Mouse (Mus musculus) fat pad, adult 2 months (tissue): ENCODE results near the gene Stk19.
"Not testable (repeated sequence)": the region's sequence is repeated elsewhere in the genome, so short reads cannot be mapped to it uniquely, and the experiment has no call there.

Source experiments
- DNase-seq: peaks from one replicate; pipeline ENCODE4 v3.0.0-alpha.2; 2011; ENCODE audit warnings: low read depth, low spot score; ENCODE audit errors: extremely low read depth

Gene Stk19

GRCm38 (mm10) chr17:34844884-34845283, 8.1 kb upstream of the Stk19 start:
- no peak for DNase-seq

- DNase-seq: no peak
These were observed 4.1 kb upstream of the Stk19 start for GRCm38 (mm10) chr17:34840736-34841307.

- no peak for DNase-seq
These were observed 2.0 kb upstream of the Stk19 start for GRCm38 (mm10) chr17:34838785-34839184.

- DNase-seq: no peak
These were observed 949 bp upstream of the Stk19 start for GRCm38 (mm10) chr17:34837464-34838324.

DNA sequence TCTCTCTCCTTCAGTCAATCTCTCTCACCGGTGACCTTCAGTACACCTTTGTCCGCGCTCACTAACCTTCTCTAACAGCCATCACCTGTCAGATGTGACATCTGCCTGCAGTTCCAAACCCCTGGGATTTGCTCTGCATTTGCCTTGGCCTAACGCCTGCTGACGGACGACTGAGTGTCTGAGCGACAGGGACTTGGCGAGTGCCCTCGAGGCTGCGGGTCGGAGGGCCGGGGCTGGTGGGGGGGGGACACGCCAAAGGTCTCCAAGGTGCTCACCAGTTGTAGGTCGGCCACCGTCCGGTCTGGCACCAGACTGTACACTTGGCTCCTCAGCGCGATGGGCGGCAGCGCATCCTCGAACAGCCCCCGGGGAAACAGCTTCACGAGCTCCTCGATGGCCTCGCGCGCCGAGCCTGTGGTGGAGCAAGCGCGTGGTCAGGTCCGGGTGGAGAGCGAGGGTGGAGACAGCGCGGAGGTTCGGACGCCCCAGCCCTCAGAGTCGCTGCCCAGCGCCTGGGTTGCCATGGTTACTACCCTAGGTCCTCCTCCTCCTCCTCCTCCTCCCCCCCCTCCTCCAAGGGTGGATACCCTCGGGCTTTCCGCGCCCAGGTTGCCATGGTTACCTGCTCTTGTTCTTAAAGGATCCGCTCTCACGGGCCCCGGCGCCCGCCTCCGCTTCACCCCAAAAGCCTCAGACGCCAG, 440 bp downstream of the Stk19 start:
- no peak for DNase-seq

DNA sequence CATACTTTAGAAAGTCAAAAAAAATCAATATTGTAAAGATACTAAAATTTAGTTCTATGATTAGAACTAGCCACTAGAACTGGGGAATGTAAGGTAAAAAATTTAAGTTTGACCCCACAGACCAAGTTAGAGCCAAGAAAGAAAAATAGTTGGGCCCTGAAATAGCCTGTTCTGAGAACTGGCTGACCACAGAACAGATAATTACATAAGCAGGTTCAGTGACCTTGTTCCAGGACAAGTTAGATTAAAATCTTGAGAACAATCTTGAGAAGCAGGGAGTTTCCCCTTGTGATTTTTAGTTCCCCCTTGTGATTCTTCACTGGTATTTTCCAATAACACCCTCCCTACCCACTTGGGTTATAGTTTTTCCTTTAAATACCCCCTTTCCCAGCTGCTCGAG, 6.0 kb downstream of the Stk19 start:
- DNase-seq: not testable (repeated sequence)

DNA sequence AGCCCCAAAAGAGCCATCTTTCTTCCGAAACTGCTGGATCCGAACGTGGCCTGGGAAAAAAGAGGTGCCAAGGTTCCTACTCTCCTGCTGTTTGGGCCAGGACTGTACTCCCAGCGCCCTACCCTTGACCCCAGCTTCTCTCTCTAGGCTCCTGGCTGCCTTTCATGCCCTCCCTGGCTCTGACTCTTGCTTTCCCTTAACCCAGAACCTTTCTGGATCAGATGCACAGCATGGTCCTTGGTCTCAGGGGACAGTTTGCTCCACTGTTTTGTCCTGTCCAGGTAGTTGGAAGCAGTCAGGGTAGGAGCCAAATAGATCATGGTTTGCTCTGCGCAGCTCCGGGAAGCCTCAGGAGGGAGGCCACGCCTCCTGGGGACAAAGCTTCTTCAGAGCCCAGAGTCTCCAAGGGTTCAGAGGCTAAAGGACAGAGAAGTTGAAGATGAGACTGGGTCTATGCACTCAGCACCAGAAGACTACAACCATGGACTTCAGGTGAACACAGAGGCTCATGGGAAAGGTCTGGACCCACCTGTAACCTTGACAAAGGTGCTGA, 21.9 kb downstream of the Stk19 start:
- DNase-seq: no peak

DNA sequence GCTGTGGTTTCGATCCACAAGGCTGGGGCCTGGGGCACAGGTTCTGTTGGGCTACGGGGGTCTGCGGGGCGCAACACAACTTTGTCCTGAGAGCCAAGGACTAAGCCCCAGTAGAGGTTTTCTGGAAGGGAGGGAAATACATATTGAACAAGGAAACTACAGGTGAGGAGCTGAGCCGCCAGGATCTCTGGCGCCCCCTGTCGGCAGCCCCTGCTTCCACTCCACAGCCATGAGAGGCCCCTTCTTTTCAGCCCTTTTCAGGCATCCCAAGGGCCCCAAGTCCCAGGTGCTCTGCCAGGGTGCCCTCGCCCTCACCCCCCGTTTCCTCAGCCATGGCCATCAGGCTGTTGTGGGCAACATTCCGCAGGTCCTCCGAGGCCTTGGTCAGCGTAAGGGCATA, 23.0 kb downstream of the Stk19 start:
- DNase-seq: not testable (repeated sequence)

DNA sequence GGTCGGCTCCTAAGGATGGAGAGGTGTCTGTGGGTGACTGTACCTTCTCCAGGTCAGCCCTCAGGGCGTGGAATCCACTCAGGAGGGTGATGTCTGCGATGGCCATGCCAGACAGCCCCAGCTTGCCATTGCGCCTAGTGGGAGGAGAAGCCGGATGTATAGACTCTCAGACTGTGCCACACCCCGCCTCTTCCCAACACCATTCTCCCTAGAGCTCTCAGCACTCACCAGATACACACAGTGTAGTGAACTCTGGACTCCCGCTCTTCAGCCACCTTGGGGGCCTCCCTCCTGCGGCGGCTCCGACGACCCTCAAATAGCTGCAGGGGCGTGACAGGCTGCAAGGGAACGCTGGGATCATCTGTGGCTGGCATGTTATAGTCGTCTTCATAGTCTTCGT, 25.5 kb downstream of the Stk19 start:
- DNase-seq: no peak

GRCm38 (mm10) chr17:34810811-34811210, 25.9 kb downstream of the Stk19 start:
- not testable (repeated sequence) for DNase-seq

GRCm38 (mm10) chr17:34810411-34810810, 26.3 kb downstream of the Stk19 start:
- not testable (repeated sequence) for DNase-seq

- no peak for DNase-seq
These were observed 28.0 kb downstream of the Stk19 start for GRCm38 (mm10) chr17:34808599-34809205.

DNA sequence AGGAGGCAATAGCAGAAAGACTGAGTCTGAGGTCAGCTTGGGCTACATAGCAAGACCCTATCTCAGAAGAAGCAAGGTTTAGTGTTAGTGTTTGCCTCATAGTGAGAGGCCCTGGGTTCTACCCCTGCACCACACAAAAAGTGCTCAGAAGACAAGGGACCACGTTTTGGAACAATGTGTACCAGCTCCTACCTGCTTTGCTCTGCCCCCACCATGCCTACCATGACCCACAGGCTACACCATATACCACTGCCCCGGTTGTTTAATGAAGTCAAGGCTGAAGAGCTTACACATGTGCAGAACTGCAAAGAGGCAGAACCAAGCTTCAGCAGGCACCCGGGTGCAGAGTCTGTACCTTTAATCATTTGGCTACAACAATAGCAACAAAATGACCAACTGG, 29.6 kb downstream of the Stk19 start:
- no peak for DNase-seq

DNA sequence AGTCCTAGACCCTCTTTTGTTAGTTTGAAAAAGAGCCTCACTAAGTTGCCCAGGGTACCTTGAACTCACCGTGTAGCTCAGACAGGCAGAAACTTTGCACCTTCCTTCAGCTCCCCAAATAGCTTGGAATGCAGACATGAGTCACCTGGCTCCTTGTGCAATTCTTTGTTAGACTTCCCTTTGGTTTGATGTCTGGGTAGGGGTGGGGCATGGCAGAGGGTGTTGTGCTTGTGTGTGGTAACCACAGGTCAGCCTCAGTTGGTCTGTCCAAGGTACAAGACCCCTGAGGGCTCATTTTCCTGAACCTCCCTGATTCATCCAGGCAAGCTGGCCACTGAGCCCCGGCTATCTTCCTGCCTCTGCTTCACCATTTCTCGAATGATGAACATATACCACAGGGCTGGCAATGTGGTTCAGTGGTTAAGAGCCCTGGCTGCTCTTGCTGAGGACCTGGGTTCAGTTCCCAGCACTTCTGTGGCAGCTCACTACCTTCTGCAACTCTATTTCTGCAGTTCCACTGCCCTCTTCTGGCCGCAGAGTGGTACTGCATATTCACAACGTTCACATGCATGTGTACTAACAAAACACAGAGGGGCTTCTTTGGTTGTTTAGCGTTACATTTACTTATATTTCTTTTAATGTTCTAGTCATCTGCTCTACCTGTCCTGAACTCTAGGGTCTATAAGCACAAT, 31.7 kb downstream of the Stk19 start:
- DNase-seq: no peak

- not testable (repeated sequence) for DNase-seq
These were observed 32.4 kb downstream of the Stk19 start, which contains the start of gene Cyp21a1 for GRCm38 (mm10) chr17:34804301-34804700. Gene Cyp21a1 (minus strand): TSS chr17:34804561.

GRCm38 (mm10) chr17:34803367-34803766, 33.4 kb downstream of the Stk19 start:
- not testable (repeated sequence) for DNase-seq

DNA sequence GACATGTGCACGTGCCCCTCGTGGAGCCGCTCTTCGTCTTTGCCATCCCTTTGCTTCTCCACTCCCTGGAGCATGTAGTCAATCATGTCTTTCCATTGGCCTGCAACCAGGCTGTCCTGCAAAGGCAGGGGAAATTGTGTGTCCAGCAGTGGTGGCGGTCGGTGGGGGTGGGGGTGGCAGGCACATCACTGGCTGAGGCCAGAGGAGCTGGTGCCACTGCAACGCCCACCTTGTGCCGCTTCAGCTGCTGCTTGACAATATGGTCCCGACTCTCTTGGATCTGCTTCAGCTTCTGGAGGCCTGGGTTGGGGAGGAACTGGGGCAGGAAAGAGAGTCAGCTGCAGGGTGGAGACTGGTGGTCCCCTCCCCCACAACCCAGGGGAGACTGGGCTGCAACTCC, 34.0 kb downstream of the Stk19 start:
- not testable (repeated sequence) for DNase-seq

- not testable (repeated sequence) for DNase-seq
These were observed 35.9 kb downstream of the Stk19 start for GRCm38 (mm10) chr17:34800781-34801305.

GRCm38 (mm10) chr17:34799531-34799925, 37.2 kb downstream of the Stk19 start:
- no peak for DNase-seq

DNA sequence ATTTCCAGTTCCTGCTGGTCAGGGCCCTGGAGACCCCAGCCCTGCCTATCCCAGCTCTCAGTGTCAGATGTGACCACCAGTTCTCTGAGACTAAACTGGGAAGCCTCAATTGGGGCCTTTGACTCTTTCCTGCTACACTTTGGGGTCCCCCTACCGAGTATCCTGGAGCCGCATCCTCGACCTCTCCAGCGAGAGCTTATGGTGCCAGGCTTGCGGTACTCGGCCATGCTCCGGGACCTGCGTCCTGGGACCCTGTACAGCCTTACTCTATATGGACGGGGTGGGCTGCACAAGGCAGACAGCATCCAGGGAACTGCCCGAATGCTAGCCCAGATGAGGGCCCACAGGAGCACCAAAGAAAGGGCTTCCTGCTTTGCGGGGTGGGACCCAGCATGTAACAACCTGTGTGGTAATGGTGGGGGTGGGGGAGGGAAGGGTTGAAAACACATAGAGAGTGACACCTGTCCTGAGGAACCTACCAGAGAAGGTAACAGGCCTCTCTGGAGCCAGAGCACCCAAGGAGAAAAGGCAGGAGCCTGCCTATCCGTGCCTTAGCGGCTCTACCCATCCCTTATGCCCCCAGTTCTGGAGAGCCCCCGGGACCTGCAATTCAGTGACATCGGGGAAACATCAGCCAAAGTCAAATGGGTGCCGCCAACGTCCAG, 37.7 kb downstream of the Stk19 start:
- no peak for DNase-seq
